Mouse (Mus musculus): ENCODE results near the gene Ptpro.
A peak's percentile ranks its signal among the peaks of the same experiment; 100 is the strongest.

The Ptpro gene

GRCm38 (mm10) chr6:137386344-137386743 is 134.2 kb downstream of the Ptpro start:
- DNase-seq (ENCODE audit: low read depth in 2 of 2, low spot score in 2 of 2): no peak

DNA sequence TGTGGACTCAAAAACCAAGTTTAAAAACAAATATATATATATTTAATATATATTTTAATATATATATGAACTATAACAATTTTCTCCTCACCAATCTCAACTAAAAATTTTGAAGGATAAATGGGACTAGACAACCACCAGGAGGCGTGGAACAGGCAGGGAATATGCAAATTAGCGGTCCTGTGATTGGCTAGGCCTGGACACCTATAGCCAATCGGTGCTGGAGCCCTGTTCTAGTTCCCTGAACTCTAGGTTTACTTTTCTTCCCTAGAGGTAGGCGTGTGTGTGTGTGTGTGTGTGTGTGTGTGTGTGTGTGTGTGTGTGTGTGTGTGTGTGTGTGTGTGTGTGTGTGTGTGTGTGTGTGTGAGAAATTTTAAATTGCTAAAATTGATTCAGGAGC is 134.8 kb downstream of the Ptpro start:
- DNase-seq (ENCODE audit: low read depth in 2 of 2, low spot score in 2 of 2): no peak

DNA sequence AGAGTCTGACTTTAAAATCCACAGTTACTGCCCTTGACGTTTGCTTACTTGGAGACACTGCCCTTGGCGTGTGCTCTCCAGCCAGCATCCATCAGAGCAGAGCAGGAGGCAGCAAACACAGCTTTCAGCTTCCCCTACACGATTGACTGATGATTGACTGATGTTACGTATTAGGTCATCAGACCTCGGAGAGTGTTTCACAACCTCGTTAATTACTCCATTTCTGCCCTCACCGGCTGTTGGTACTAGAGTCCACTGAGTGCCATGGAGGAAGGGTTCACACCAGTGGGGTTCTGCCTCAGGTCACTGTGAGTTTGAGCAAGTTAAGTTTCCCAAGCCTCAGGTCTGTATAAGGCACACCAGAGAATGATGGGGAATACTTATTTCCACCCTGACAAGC is 143.0 kb downstream of the Ptpro start:
- DNase-seq (ENCODE audit: low read depth in 2 of 2, low spot score in 2 of 2): no peak

GRCm38 (mm10) chr6:137396106-137396793 is 144.1 kb downstream of the Ptpro start:
- DNase-seq (ENCODE audit: low read depth in 2 of 2, low spot score in 2 of 2): no peak

DNA sequence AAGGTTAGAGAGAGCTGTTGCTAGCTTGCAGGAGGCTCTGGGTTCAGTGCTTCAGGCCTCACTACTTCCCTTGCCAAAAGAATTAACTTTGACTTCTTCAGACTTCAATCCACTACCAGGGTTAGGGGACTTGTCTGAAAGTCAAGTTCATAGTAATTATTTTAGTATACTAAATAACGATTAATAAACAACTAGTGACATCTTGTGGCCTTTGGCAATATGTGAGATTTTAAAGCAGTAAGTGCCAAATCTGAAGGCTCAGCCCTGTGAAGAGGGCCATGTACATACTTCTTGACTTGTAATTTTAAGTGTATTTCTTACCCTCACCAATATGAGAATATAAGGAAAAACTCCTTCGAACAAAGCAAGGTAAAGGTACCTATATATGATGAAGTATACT is 145.2 kb downstream of the Ptpro start:
- no peak for DNase-seq (ENCODE audit: low read depth in 2 of 2, low spot score in 2 of 2)

GRCm38 (mm10) chr6:137404196-137404595 is 152.1 kb downstream of the Ptpro start:
- no peak for DNase-seq (ENCODE audit: low read depth in 2 of 2, low spot score in 2 of 2)

GRCm38 (mm10) chr6:137405690-137406089 is 153.6 kb downstream of the Ptpro start:
- no peak for DNase-seq (ENCODE audit: low read depth in 2 of 2, low spot score in 2 of 2)

DNA sequence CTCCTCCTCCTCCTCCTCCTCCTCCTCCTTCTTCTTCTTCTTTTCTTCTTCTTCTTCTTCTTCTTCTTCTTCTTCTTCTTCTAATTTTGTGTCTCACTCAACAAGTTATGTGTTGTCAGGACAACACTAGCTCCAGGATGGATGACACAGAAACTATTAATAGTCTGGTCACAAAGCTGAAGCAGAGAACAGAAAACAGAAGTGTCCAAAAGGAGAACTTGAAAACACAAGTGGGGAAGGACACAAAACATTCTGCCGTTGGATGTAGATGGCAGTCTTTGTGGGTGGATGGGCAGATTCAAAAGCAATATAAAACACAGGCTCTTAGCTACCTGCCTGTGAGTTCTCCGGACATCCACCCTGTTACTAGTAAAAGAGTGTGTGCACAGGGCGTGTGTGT is 158.4 kb downstream of the Ptpro start:
- DNase-seq (ENCODE audit: low read depth in 2 of 2, low spot score in 2 of 2): no peak

DNA sequence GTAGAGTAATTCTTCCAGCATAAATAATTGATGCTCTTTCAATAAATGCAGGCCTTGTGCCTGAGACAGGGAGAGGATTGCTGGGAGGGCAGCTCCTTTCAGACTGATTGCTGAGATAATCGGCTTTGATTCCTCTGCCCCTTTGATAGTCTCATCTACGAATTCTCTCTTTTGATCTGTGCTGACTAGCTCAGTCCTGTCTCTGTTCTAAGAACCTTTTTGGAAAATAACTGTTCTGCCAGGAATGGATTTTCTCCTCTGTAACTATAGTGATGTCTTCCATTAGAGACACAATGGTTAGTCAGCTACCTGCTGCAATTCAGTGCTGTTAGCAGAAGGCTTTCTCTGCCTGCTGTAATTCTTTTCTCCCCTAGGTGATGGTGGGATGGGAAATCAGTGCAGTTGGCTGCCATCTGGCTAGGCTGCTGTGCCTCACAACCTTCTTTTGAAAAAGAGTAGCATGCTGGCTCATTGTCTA is 159.8 kb downstream of the Ptpro start:
- no peak for DNase-seq (ENCODE audit: low read depth in 2 of 2, low spot score in 2 of 2)

GRCm38 (mm10) chr6:137413045-137413444 is 160.9 kb downstream of the Ptpro start:
- DNase-seq (ENCODE audit: low read depth in 2 of 2, low spot score in 2 of 2): no peak

GRCm38 (mm10) chr6:137414531-137415405 is 162.6 kb downstream of the Ptpro start:
- DNase-seq (ENCODE audit: low read depth in 2 of 2, low spot score in 2 of 2): peak in 1 of 2 experiments; percentile 9

DNA sequence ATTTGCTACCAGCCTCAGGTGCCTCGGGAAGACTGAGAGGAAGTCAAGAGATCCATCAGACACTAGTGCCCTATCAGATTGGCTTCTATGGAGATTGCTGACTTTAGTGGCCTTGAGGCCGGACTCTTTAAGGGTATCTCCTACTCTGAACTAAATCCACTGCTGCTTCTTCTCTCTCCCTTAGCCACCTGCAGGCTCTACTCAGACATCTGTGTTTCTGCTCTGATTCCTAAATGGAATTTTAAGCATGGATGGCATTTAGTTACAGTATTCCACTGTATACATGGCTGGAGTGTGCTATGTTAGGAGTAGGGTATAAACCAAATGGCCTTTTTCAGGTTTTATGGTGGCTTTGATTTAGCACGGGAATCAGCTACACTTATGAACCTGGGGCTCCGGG is 170.7 kb downstream of the Ptpro start:
- no peak for DNase-seq (ENCODE audit: low read depth in 2 of 2, low spot score in 2 of 2)

- DNase-seq (ENCODE audit: low read depth in 2 of 2, low spot score in 2 of 2): no peak
These were observed 171.7 kb downstream of the Ptpro start for GRCm38 (mm10) chr6:137423830-137424229.

- DNase-seq (ENCODE audit: low read depth in 2 of 2, low spot score in 2 of 2): no peak
These were observed 173.6 kb downstream of the Ptpro start for GRCm38 (mm10) chr6:137425500-137426432.

DNA sequence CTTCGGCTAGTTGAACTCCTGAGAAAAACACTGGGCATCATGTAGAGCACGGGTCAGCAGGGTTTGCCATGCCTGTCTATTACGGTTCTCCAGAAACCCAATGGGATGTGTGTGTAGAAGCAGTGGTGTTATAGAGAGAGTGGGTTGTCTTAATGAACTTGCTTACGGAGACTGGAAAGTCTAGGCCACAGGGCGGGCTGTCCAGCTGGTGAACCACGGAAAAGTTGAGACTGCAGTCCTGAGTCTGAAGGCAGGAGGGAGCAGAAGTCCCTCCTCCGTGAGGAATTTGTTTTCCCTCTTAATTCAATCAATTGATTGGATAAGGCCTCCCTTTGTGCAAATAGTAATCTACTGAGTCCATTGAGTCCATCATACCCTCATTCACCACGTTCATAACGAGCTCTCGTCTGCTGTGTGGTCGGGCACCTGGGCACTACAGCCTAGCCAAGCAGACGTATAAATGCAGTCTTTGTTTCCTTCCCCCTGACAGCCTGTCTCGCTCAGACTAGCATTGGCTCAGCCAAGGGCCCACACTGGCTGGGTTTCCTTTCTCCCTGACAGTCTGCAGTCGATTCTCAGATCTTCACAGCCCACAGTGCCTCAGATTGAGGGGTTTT is 181.5 kb downstream of the Ptpro start:
- DNase-seq (ENCODE audit: low read depth in 2 of 2, low spot score in 2 of 2): no peak

GRCm38 (mm10) chr6:137437486-137437885 is 185.4 kb downstream of the Ptpro start:
- DNase-seq (ENCODE audit: low read depth in 2 of 2, low spot score in 2 of 2): no peak

DNA sequence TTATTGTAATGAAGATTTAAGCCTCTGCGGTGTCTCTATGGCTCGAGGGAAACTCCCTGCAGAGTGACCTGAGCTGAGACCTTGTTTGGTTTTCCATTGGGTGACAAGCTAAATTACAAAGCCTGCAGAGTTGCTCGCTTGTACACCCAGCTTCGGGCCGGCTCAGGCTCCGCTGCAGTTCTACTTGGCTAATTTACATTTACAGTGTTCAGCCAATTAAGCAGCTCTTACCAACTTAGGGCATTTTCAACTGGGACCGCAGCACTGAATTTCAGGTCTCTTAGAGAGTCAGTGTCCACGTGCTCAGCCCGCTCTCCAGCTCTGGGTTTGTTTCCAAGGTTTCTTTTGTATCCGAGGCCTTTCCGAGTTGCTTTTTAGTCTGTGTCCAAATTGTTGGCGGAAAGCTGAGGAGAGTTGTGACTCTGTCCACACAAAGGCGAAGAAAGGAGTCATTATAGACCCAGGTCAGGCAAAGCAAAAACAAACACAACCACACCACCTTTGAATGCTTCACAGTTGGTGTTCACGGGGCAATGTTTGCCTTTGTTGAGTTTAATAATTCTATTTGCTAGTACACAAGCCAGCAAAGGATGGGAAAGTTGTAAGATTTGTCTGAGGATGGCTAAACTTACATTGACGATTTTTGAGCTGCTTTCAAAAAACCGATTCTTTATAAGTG is 185.9 kb downstream of the Ptpro start:
- DNase-seq (ENCODE audit: low read depth in 2 of 2, low spot score in 2 of 2): no peak

- DNase-seq (ENCODE audit: low read depth in 2 of 2, low spot score in 2 of 2): no peak
These were observed 188.7 kb downstream of the Ptpro start for GRCm38 (mm10) chr6:137440559-137441486.

GRCm38 (mm10) chr6:137443089-137443488 is 191.0 kb downstream of the Ptpro start:
- DNase-seq (ENCODE audit: low read depth in 2 of 2, low spot score in 2 of 2): no peak
